Mouse (Mus musculus): Measurements from ENCODE around the gene Olfr765. TPM values are rescaled to one million over a fixed set of nuclear protein-coding genes. Genes with fewer than 3 reads are reported as not detected.
"Not testable (repeated sequence)": the region's sequence is repeated elsewhere in the genome, so short reads cannot be mapped to it uniquely, and the experiment has no call there.

The Olfr765 gene
- polyA plus RNA-seq, 1 experiment: not detected

GRCm38 (mm10) chr10:129014477-129014876 lies 35.3 kb downstream of the Olfr765 start:
- DNase-seq: no peak
- TF ChIP-seq POLR2A (IDR thresholded peaks at IDR 0.05; ENCODE audit: borderline replicate concordance, insufficient read depth, low read length): no peak
- no peak for TF ChIP-seq CTCF (IDR thresholded peaks at IDR 0.05; ENCODE audit: borderline replicate concordance, insufficient read depth, low read depth, low read length)
- no peak overlapping the region for H3K27ac ChIP-seq (ENCODE audit: insufficient read depth, low read length)

GRCm38 (mm10) chr10:129011511-129011910 lies 38.3 kb downstream of the Olfr765 start:
- H3K4me3 ChIP-seq (replicated peaks; ENCODE audit: insufficient read depth, low read depth, low read length); H3K4me1 ChIP-seq (ENCODE audit: control insufficient read depth, insufficient read depth, low read length); H3K27ac ChIP-seq (ENCODE audit: insufficient read depth, low read length); H3K27me3 ChIP-seq (ENCODE audit: control insufficient read depth, insufficient read depth, low read length); DNase-seq: not testable (repeated sequence)
- WGBS: 13% methylated on average over 2 of the region's 5 CpGs

More at GRCm38 (mm10) chr10:129014477-129014876, 35.3 kb downstream of the Olfr765 start:
- no peak overlapping the region for H3K4me3 ChIP-seq (replicated peaks; ENCODE audit: insufficient read depth, low read depth, low read length)
- H3K27me3 ChIP-seq (ENCODE audit: control insufficient read depth, insufficient read depth, low read length): no peaks in the 10 kb centered on the region
- H3K4me1 ChIP-seq (ENCODE audit: control insufficient read depth, insufficient read depth, low read length): no peaks in the 10 kb centered on the region

GRCm38 (mm10) chr10:129010288-129010841 lies 39.4 kb downstream of the Olfr765 start, which contains the start of gene Olfr763:
Olfr763 (plus strand) TSS chr10:129010791.
- no peaks in the 10 kb centered on the region for H3K4me1 ChIP-seq (ENCODE audit: control insufficient read depth, insufficient read depth, low read length)
- 49% methylated on average over 2 of the region's 2 CpGs for WGBS
- H3K27me3 ChIP-seq (ENCODE audit: control insufficient read depth, insufficient read depth, low read length): no peaks in the 10 kb centered on the region
- H3K27ac ChIP-seq (ENCODE audit: insufficient read depth, low read length): no peak within 1 kb of the TSS
- no peak for DNase-seq
- no peak within 1 kb of the TSS for H3K4me3 ChIP-seq (replicated peaks; ENCODE audit: insufficient read depth, low read depth, low read length)
- TF ChIP-seq CTCF (IDR thresholded peaks at IDR 0.05; ENCODE audit: borderline replicate concordance, insufficient read depth, low read depth, low read length) (no peak), POLR2A (IDR thresholded peaks at IDR 0.05; ENCODE audit: borderline replicate concordance, insufficient read depth, low read length) (no peak)

GRCm38 (mm10) chr10:129004032-129004920 lies 45.5 kb downstream of the Olfr765 start:
- DNase-seq: no peak
- WGBS: 85% methylated on average over 14 of the region's 14 CpGs
- no peak overlapping the region for H3K4me3 ChIP-seq (replicated peaks; ENCODE audit: insufficient read depth, low read depth, low read length)
- no peak for TF ChIP-seq POLR2A (IDR thresholded peaks at IDR 0.05; ENCODE audit: borderline replicate concordance, insufficient read depth, low read length)
- TF ChIP-seq CTCF (IDR thresholded peaks at IDR 0.05; ENCODE audit: borderline replicate concordance, insufficient read depth, low read depth, low read length): no peak
- H3K27ac ChIP-seq (ENCODE audit: insufficient read depth, low read length): no peak overlapping the region
- no peaks in the 10 kb centered on the region for H3K4me1 ChIP-seq (ENCODE audit: control insufficient read depth, insufficient read depth, low read length)
- no peaks in the 10 kb centered on the region for H3K27me3 ChIP-seq (ENCODE audit: control insufficient read depth, insufficient read depth, low read length)

GRCm38 (mm10) chr10:128996523-128997040 lies 53.2 kb downstream of the Olfr765 start:
- H3K27ac ChIP-seq (ENCODE audit: insufficient read depth, low read length): no peak overlapping the region
- no peak for TF ChIP-seq CTCF (IDR thresholded peaks at IDR 0.05; ENCODE audit: borderline replicate concordance, insufficient read depth, low read depth, low read length)
- TF ChIP-seq POLR2A (IDR thresholded peaks at IDR 0.05; ENCODE audit: borderline replicate concordance, insufficient read depth, low read length): no peak
- no peak for DNase-seq
- no peak overlapping the region for H3K4me3 ChIP-seq (replicated peaks; ENCODE audit: insufficient read depth, low read depth, low read length)
- no peaks in the 10 kb centered on the region for H3K27me3 ChIP-seq (ENCODE audit: control insufficient read depth, insufficient read depth, low read length)
- 76% methylated on average over 4 of the region's 4 CpGs for WGBS
- no peaks in the 10 kb centered on the region for H3K4me1 ChIP-seq (ENCODE audit: control insufficient read depth, insufficient read depth, low read length)

- Histone ChIP-seq H3K27me3 (ENCODE audit: control insufficient read depth, insufficient read depth, low read length) (no peaks in the 10 kb centered on the region), H3K4me3 (replicated peaks; ENCODE audit: insufficient read depth, low read depth, low read length) (no peak overlapping the region), H3K27ac (ENCODE audit: insufficient read depth, low read length) (no peak overlapping the region), H3K4me1 (ENCODE audit: control insufficient read depth, insufficient read depth, low read length) (no peaks in the 10 kb centered on the region)
- TF ChIP-seq POLR2A (IDR thresholded peaks at IDR 0.05; ENCODE audit: borderline replicate concordance, insufficient read depth, low read length) (no peak), CTCF (IDR thresholded peaks at IDR 0.05; ENCODE audit: borderline replicate concordance, insufficient read depth, low read depth, low read length) (no peak)
- 97% methylated on average over 1 of the region's 1 CpGs for WGBS
- no peak for DNase-seq
Measured at GRCm38 (mm10) chr10:128995796-128996195, 54.0 kb downstream of the Olfr765 start.

Other genes with a start within 250 kb of the Olfr765 start
- gene Dnajc14, start 245.9 kb downstream of the Olfr765 start, polyA plus RNA-seq (2012; rRNA removed): 22.4 and 24.1 TPM in 2 replicates
- gene Tmem198b, start 245.6 kb downstream of the Olfr765 start, polyA plus RNA-seq (2012; rRNA removed): 26.4 and 26.6 TPM in 2 replicates
- 54.5 and 60.2 TPM in 2 replicates for gene Sarnp, start 232.7 kb downstream of the Olfr765 start, polyA plus RNA-seq (2012; rRNA removed)
- gene Ormdl2, start 228.4 kb downstream of the Olfr765 start, polyA plus RNA-seq (2012; rRNA removed): 25.7 and 26.0 TPM in 2 replicates
- gene Gdf11, start 158.3 kb downstream of the Olfr765 start, polyA plus RNA-seq (2012; rRNA removed): 13.6 and 14.8 TPM in 2 replicates
- gene Cd63, start 149.0 kb downstream of the Olfr765 start, polyA plus RNA-seq (2012; rRNA removed): 108 and 110 TPM in 2 replicates
- gene Rdh5, start 127.1 kb downstream of the Olfr765 start, polyA plus RNA-seq (2012; rRNA removed): 37.0 and 45.7 TPM in 2 replicates
- gene Bloc1s1, start 126.0 kb downstream of the Olfr765 start, polyA plus RNA-seq (2012; rRNA removed): 350 and 357 TPM in 2 replicates
- 96.2 and 106 TPM in 2 replicates for gene Itga7, start 116.2 kb downstream of the Olfr765 start, polyA plus RNA-seq (2012; rRNA removed)
- gene Mettl7b, start 89.0 kb downstream of the Olfr765 start, polyA plus RNA-seq (2012; rRNA removed): not detected in 2 replicates
- gene Olfr9, start 60.6 kb downstream of the Olfr765 start, polyA plus RNA-seq (2012; rRNA removed): not detected in 2 replicates
- not detected in 2 replicates for gene Olfr763, start 39.2 kb downstream of the Olfr765 start, polyA plus RNA-seq (2012; rRNA removed)
- gene Olfr764-ps1, start 10.1 kb downstream of the Olfr765 start, polyA plus RNA-seq (2012; rRNA removed): not detected in 2 replicates
- not detected in 2 replicates for gene Olfr766-ps1, start 19.0 kb upstream of the Olfr765 start, polyA plus RNA-seq (2012; rRNA removed)
- gene Olfr767, start 32.9 kb upstream of the Olfr765 start, polyA plus RNA-seq (2012; rRNA removed): not detected in 2 replicates
- gene Olfr768, start 49.4 kb upstream of the Olfr765 start, polyA plus RNA-seq (2012; rRNA removed): not detected in 2 replicates
- not detected in 2 replicates for gene Olfr769, start 67.9 kb upstream of the Olfr765 start, polyA plus RNA-seq (2012; rRNA removed)
- not detected in 2 replicates for gene Olfr770, start 89.0 kb upstream of the Olfr765 start, polyA plus RNA-seq (2012; rRNA removed)
- not detected in 2 replicates for gene Olfr771, start 114.8 kb upstream of the Olfr765 start, polyA plus RNA-seq (2012; rRNA removed)
- not detected in 2 replicates for gene Olfr772, start 127.9 kb upstream of the Olfr765 start, polyA plus RNA-seq (2012; rRNA removed)
- gene Olfr773, start 137.4 kb upstream of the Olfr765 start, polyA plus RNA-seq (2012; rRNA removed): not detected in 2 replicates
- gene Olfr774, start 186.2 kb upstream of the Olfr765 start, polyA plus RNA-seq (2012; rRNA removed): not detected in 2 replicates
- not detected in 2 replicates for gene Olfr775, start 198.4 kb upstream of the Olfr765 start, polyA plus RNA-seq (2012; rRNA removed)
- gene Olfr776, start 209.1 kb upstream of the Olfr765 start, polyA plus RNA-seq (2012; rRNA removed): not detected in 2 replicates
- not detected in 2 replicates for gene Olfr777, start 221.5 kb upstream of the Olfr765 start, polyA plus RNA-seq (2012; rRNA removed)